Mouse (Mus musculus) G1E (cell line): ENCODE results near the gene Srpk2. TPM values are rescaled to one million over a fixed set of nuclear protein-coding genes. Genes with fewer than 3 reads are reported as not detected.

Source experiments
- ATAC-seq: 2 replicates; pipeline ENCODE4 v1.8.0; 2016; ENCODE audit warnings: mild to moderate bottlenecking; ENCODE audit not compliant: insufficient number of reproducible peaks, poor library complexity, low FRiP score, severe bottlenecking; ENCODE audit errors: extremely low read depth
- DNase-seq: peaks from one replicate; pipeline ENCODE4 v3.0.0; 2012; ENCODE audit warnings: low spot score
- H3K27me3 ChIP-seq: 2 replicates; pipeline ENCODE4 v1.6.1; 2012; ENCODE audit warnings: mild to moderate bottlenecking, low read length, inconsistent platforms; ENCODE audit not compliant: insufficient read depth
- H3K36me3 ChIP-seq: replicated peaks from 2 replicates; pipeline ENCODE3; 2012; ENCODE audit warnings: mild to moderate bottlenecking, inconsistent platforms
- H3K4me1 ChIP-seq: 2 replicates; pipeline ENCODE4 v1.6.1; 2012; ENCODE audit warnings: low read depth, low read length, inconsistent platforms, mixed read lengths; ENCODE audit not compliant: insufficient read depth
- H3K4me3 ChIP-seq: 2 replicates; pipeline ENCODE4 v1.5.1; 2012; ENCODE audit warnings: low read depth, mild to moderate bottlenecking, inconsistent platforms, low read length, moderate library complexity, mixed read lengths
- H3K9me3 ChIP-seq: replicated peaks from 2 replicates; pipeline ENCODE4 v1.6.1; 2012; ENCODE audit warnings: inconsistent platforms
- CTCF ChIP-seq: IDR thresholded peaks from 2 replicates; pipeline ENCODE4 v1.5.1; 2012; ENCODE audit warnings: low read depth, low read length, inconsistent platforms, mixed read lengths
- GATA1 ChIP-seq: IDR thresholded peaks from 2 replicates; pipeline ENCODE4 v1.6.1; 2012; ENCODE audit warnings: borderline replicate concordance, low read length, inconsistent platforms, mixed read lengths
- GATA2 ChIP-seq: IDR thresholded peaks from 2 replicates; pipeline ENCODE4 v1.6.1; 2012; ENCODE audit warnings: low read depth, low read length, inconsistent platforms, borderline replicate concordance
- POLR2AphosphoS5 ChIP-seq: IDR thresholded peaks from 2 replicates; pipeline ENCODE4 v1.6.1; 2012; ENCODE audit warnings: low read depth, low read length, inconsistent platforms; ENCODE audit not compliant: insufficient replicate concordance
- TAL1 ChIP-seq: conservative IDR thresholded peaks from 2 replicates; pipeline ENCODE4 v1.6.1; 2012; ENCODE audit warnings: low read depth, low read length, inconsistent platforms, mixed read lengths
- polyA plus RNA-seq: library from polyadenylated mRNA; stranded (reverse); fragments of >175 nt; gene quantifications from 2 replicates; pipeline ENCODE4 v1.2.3, GENCODE M21; 2012
- total RNA-seq, 2 experiments: library from RNA; stranded (forward) in 1 of 2; stranded (reverse) in 1 of 2; fragments of 200-1000 nt in 1 of 2; fragments of >200 nt in 1 of 2; fragmentation: Nextera tagmentation in 1 of 2; gene quantifications; 2 replicates each; pipeline ENCODE4 v1.2.3; 2014 to 2017

Srpk2 gene
- total and polyA plus RNA-seq, 3 experiments: 11.1 to 76.4 (median 63.5) TPM

- ATAC-seq: no peak
- TF ChIP-seq CTCF (no peak), GATA1 (no peak), GATA2 (no peak), TAL1 (no peak), POLR2AphosphoS5 (no peak)
- no peak for DNase-seq
- peaks cover 9% of the 10 kb centered on the region for H3K36me3 ChIP-seq
- H3K27me3 ChIP-seq: no peaks in the 10 kb centered on the region
- H3K4me3 ChIP-seq: peak overlapping the region; percentile 66
- H3K9me3 ChIP-seq: no peaks in the 10 kb centered on the region
- H3K4me1 ChIP-seq: peaks cover 22% of the 10 kb centered on the region
Observed at GRCm38 (mm10) chr5:23617104-23617415, 67.4 kb downstream of the Srpk2 start.

GRCm38 (mm10) chr5:23616270-23617103, 67.9 kb downstream of the Srpk2 start:
- Histone ChIP-seq H3K27me3 (no peaks in the 10 kb centered on the region), H3K4me3 (peak overlapping the region; percentile 67), H3K9me3 (no peaks in the 10 kb centered on the region), H3K4me1 (peaks cover 22% of the 10 kb centered on the region), H3K36me3 (peaks cover 15% of the 10 kb centered on the region)
- no peak for TF ChIP-seq GATA1
- no peak for TF ChIP-seq GATA2
- no peak for TF ChIP-seq POLR2AphosphoS5
- no peak for TF ChIP-seq CTCF
- TF ChIP-seq TAL1: no peak
- ATAC-seq (peak; percentile 66), DNase-seq (no peak)

GRCm38 (mm10) chr5:23615586-23616269, 68.7 kb downstream of the Srpk2 start:
- Histone ChIP-seq H3K27me3 (no peaks in the 10 kb centered on the region), H3K4me3 (peak overlapping the region; percentile 67), H3K36me3 (peaks cover 18% of the 10 kb centered on the region), H3K4me1 (peaks cover 22% of the 10 kb centered on the region), H3K9me3 (no peaks in the 10 kb centered on the region)
- ATAC-seq (no peak), DNase-seq (no peak)
- TF ChIP-seq POLR2AphosphoS5 (no peak), TAL1 (no peak), GATA1 (no peak), GATA2 (no peak)

- peaks cover 17% of the 10 kb centered on the region for H3K4me1 ChIP-seq
- no peak for TF ChIP-seq GATA2
- TF ChIP-seq POLR2AphosphoS5: no peak
- no peak for TF ChIP-seq GATA1
- no peak for ATAC-seq
Observed at GRCm38 (mm10) chr5:23612856-23613255, 71.6 kb downstream of the Srpk2 start.

GRCm38 (mm10) chr5:23604036-23604705, 80.2 kb downstream of the Srpk2 start:
- TF ChIP-seq POLR2AphosphoS5 (no peak), GATA2 (no peak), GATA1 (no peak), TAL1 (no peak), CTCF (no peak)
- Histone ChIP-seq H3K27me3 (no peaks in the 10 kb centered on the region), H3K9me3 (no peaks in the 10 kb centered on the region), H3K4me1 (peaks cover 39% of the 10 kb centered on the region), H3K4me3 (no peak overlapping the region; the same call in 1 of the 2 replicates), H3K36me3 (peaks cover 47% of the 10 kb centered on the region)
- DNase-seq (peak; percentile 26), ATAC-seq (peak; percentile 82)

More at GRCm38 (mm10) chr5:23612856-23613255, 71.6 kb downstream of the Srpk2 start:
- H3K9me3 ChIP-seq: no peaks in the 10 kb centered on the region
- H3K27me3 ChIP-seq: no peaks in the 10 kb centered on the region
- no peak for DNase-seq
- H3K4me3 ChIP-seq: no peak overlapping the region
- peaks cover 37% of the 10 kb centered on the region for H3K36me3 ChIP-seq

GRCm38 (mm10) chr5:23599750-23600537, 84.5 kb downstream of the Srpk2 start:
- H3K4me1 ChIP-seq: peaks cover 54% of the 10 kb centered on the region
- DNase-seq (no peak), ATAC-seq (no peak)
- H3K36me3 ChIP-seq: peaks cover 46% of the 10 kb centered on the region
- no peak overlapping the region for H3K4me3 ChIP-seq
- H3K27me3 ChIP-seq: no peaks in the 10 kb centered on the region
- no peak for TF ChIP-seq GATA2
- TF ChIP-seq CTCF: no peak
- TF ChIP-seq GATA1: no peak
- no peak for TF ChIP-seq TAL1
- no peak for TF ChIP-seq POLR2AphosphoS5
- no peaks in the 10 kb centered on the region for H3K9me3 ChIP-seq
